19 mouse cellular contexts compared by ENCODE assay signal in the genomic region with DNA sequence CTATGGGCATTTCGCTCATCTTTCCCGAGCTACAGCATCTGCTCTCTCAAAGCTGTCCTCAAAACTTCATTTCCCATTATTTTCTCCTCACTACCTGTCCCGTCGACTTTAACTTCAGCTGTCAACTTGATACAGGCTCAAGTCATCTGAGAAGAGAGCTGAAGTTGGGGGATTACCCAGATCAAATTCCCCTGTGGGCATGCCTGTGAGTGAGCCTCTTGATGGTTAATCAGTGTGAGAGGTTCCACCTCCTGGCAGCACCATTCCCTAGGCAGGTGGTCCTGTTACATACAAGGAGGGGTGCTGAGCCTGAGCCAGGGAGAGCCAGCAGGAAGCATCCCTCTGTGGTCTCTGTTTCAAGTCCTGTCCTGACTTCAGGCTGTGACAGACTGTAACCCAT.
A peak's percentile ranks its signal among the peaks of the same experiment; 100 is the strongest.
DNase-seq lines count a peak whose midpoint lies in the region; ATAC-seq and TF ChIP-seq lines count a peak whose summit lies in the region.
"Had no signal": no experiment of that assay in that cellular context is flagged by ENCODE, and none has a peak within 500 bp of the region (broad histone marks: within the 10 kb centered on the region; RNA-seq: fewer than 3 reads in every experiment).

No protein-coding gene starts in this region.

- no peak overlapping the region for H3K4me3 ChIP-seq in hindbrain, embryonic 16.5 days (ENCODE audit: low read length)
- no peak overlapping the region for H3K4me3 ChIP-seq in hindbrain, embryonic 11.5 days (ENCODE audit: low read depth, low read length)
- no peak overlapping the region for H3K4me3 ChIP-seq in midbrain, postnatal 0 days (ENCODE audit: low read depth, low read length)
- H3K4me3 ChIP-seq in midbrain, embryonic 15.5 days: no peak overlapping the region
- H3K4me3 ChIP-seq: embryonic facial prominence, embryonic 13.5 days; forebrain, embryonic 13.5 days; forebrain, embryonic 15.5 days had no signal

- TF ChIP-seq CTCF in midbrain, postnatal 0 days (IDR thresholded peaks at IDR 0.05): no peak

- ATAC-seq in hindbrain, embryonic 16.5 days: 0 out of 2 replicates have a peak, but pooled peaks have one; percentile 40
- no peak for ATAC-seq in hindbrain, embryonic 11.5 days (ENCODE audit: low FRiP score)
- ATAC-seq in midbrain, postnatal 0 days (ENCODE audit: low FRiP score): no peak
- no peak for ATAC-seq in midbrain, embryonic 15.5 days (replicated peaks)
- ATAC-seq: forebrain, embryonic 13.5 days; forebrain, embryonic 15.5 days; forebrain, postnatal 0 days had no signal

- 76% methylated on average over 4 of the region's 4 CpGs for WGBS in hindbrain, embryonic 16.5 days
- 89% methylated on average over 4 of the region's 4 CpGs for WGBS in hindbrain, embryonic 11.5 days
- WGBS in midbrain, postnatal 0 days: 78% methylated on average over 4 of the region's 4 CpGs
- 92% methylated on average over 4 of the region's 4 CpGs for WGBS in midbrain, embryonic 15.5 days

- H3K9me3 ChIP-seq in hindbrain, embryonic 16.5 days (ENCODE audit: control insufficient read depth, low read length): no peaks in the 10 kb centered on the region
- H3K9me3 ChIP-seq in hindbrain, embryonic 11.5 days (ENCODE audit: control insufficient read depth, low read length): no peaks in the 10 kb centered on the region
- no peaks in the 10 kb centered on the region for H3K9me3 ChIP-seq in midbrain, postnatal 0 days (ENCODE audit: low read length)
- no peaks in the 10 kb centered on the region for H3K9me3 ChIP-seq in midbrain, embryonic 15.5 days
- H3K9me3 ChIP-seq: forebrain, embryonic 13.5 days; forebrain, embryonic 15.5 days had no signal

- H3K4me2 ChIP-seq in hindbrain, embryonic 16.5 days (ENCODE audit: low read length): no peak overlapping the region
- H3K4me2 ChIP-seq in hindbrain, embryonic 11.5 days (replicated peaks; ENCODE audit: low read depth, low read length): no peak overlapping the region
- no peak overlapping the region for H3K4me2 ChIP-seq in midbrain, postnatal 0 days (ENCODE audit: low read depth, low read length, poor library complexity, severe bottlenecking)
- H3K4me2 ChIP-seq in midbrain, embryonic 15.5 days: no peak overlapping the region
- H3K4me2 ChIP-seq: embryonic facial prominence, embryonic 13.5 days; forebrain, embryonic 13.5 days; forebrain, embryonic 15.5 days had no signal

- H3K4me1 ChIP-seq in hindbrain, embryonic 16.5 days (ENCODE audit: control insufficient read depth, insufficient read depth, low read depth, low read length): no peaks in the 10 kb centered on the region; the same call in 1 of the 2 replicates
- no peaks in the 10 kb centered on the region for H3K4me1 ChIP-seq in hindbrain, embryonic 11.5 days (replicated peaks; ENCODE audit: control insufficient read depth, insufficient read depth, low read length)
- no peaks in the 10 kb centered on the region; the same call in 1 of the 2 replicates for H3K4me1 ChIP-seq in midbrain, postnatal 0 days (ENCODE audit: insufficient read depth, low read length)
- 0 out of 2 replicates have a peak, but pooled peaks cover 4% of the 10 kb centered on the region for H3K4me1 ChIP-seq in midbrain, embryonic 15.5 days
- H3K4me1 ChIP-seq: embryonic facial prominence, embryonic 13.5 days; forebrain, embryonic 13.5 days; forebrain, embryonic 15.5 days had no signal

- H3K36me3 ChIP-seq in hindbrain, embryonic 16.5 days (ENCODE audit: control insufficient read depth, insufficient read depth, low read length): no peaks in the 10 kb centered on the region
- H3K36me3 ChIP-seq in hindbrain, embryonic 11.5 days (ENCODE audit: control insufficient read depth, insufficient read depth, low read length): no peaks in the 10 kb centered on the region
- no peaks in the 10 kb centered on the region for H3K36me3 ChIP-seq in midbrain, postnatal 0 days (ENCODE audit: insufficient read depth, low read length)
- no peaks in the 10 kb centered on the region for H3K36me3 ChIP-seq in midbrain, embryonic 15.5 days (replicated peaks)
- H3K36me3 ChIP-seq: embryonic facial prominence, embryonic 13.5 days; forebrain, embryonic 15.5 days had no signal

- H3K27ac ChIP-seq in hindbrain, embryonic 16.5 days (ENCODE audit: low read depth, low read length): no peak overlapping the region
- no peak overlapping the region for H3K27ac ChIP-seq in hindbrain, embryonic 11.5 days (ENCODE audit: low read depth, low read length)
- H3K27ac ChIP-seq in midbrain, postnatal 0 days (ENCODE audit: low read depth, low read length): no peak overlapping the region
- no peak overlapping the region for H3K27ac ChIP-seq in midbrain, embryonic 15.5 days
- H3K27ac ChIP-seq: embryonic facial prominence, embryonic 13.5 days; forebrain, embryonic 13.5 days; forebrain, embryonic 15.5 days had no signal

- no peak overlapping the region for H3K9ac ChIP-seq in hindbrain, embryonic 16.5 days (ENCODE audit: low read depth, low read length)
- no peak overlapping the region for H3K9ac ChIP-seq in hindbrain, embryonic 11.5 days (ENCODE audit: low read depth, low read length)
- no peak overlapping the region for H3K9ac ChIP-seq in midbrain, postnatal 0 days (replicated peaks; ENCODE audit: low read length, poor library complexity, severe bottlenecking)
- no peak overlapping the region for H3K9ac ChIP-seq in midbrain, embryonic 15.5 days
- H3K9ac ChIP-seq: embryonic facial prominence, embryonic 13.5 days; forebrain, embryonic 13.5 days; forebrain, embryonic 15.5 days; forebrain, postnatal 0 days had no signal

- H3K27me3 ChIP-seq in hindbrain, embryonic 16.5 days (replicated peaks; ENCODE audit: control insufficient read depth, insufficient read depth, low read length): no peaks in the 10 kb centered on the region
- no peaks in the 10 kb centered on the region for H3K27me3 ChIP-seq in hindbrain, embryonic 11.5 days (ENCODE audit: control insufficient read depth, insufficient read depth, low read length)
- no peaks in the 10 kb centered on the region for H3K27me3 ChIP-seq in midbrain, postnatal 0 days (ENCODE audit: insufficient read depth, low read length)
- H3K27me3 ChIP-seq in midbrain, embryonic 15.5 days (replicated peaks): no peaks in the 10 kb centered on the region
- H3K27me3 ChIP-seq: embryonic facial prominence, embryonic 13.5 days; forebrain, embryonic 13.5 days; forebrain, embryonic 15.5 days had no signal

- no peak for DNase-seq in hindbrain, embryonic 11.5 days (ENCODE audit: low spot score)
- DNase-seq in left cerebral cortex, postnatal 4 days: peak; percentile 46
- no peak for DNase-seq in left cerebral cortex, adult 9 months (ENCODE audit: low spot score in 2 of 2)
- DNase-seq in midbrain, postnatal 0 days (ENCODE audit: low spot score): peak; percentile 53
- peak; percentile 57 for DNase-seq in retina, postnatal 1 day
- no peak for DNase-seq in lung, adult 18-20 months
- DNase-seq: adrenal gland, adult 2 months; adrenal gland, postnatal 10 days; adrenal gland, postnatal 25 days; cerebellum, adult 11 months; cerebellum, adult 18-20 months; cerebellum, adult 8-10 months; cerebellum, postnatal 25 days; forebrain, postnatal 0 days had no signal

- intact Hi-C loops in left cerebral cortex, postnatal 4 days (cut with DNase I): no loop called here

Comparison
In these comparisons a context has a peak if more than half of its experiments do, and no peak if none do; other contexts are left out.
1. DNase-seq: peak in left cerebral cortex, postnatal 4 days (single experiment), midbrain, postnatal 0 days (single experiment) and retina, postnatal 1 day (single experiment); none in hindbrain, embryonic 11.5 days (single experiment), left cerebral cortex, adult 9 months (0 of 2) and lung, adult 18-20 months (0 of 2).